Mouse (Mus musculus) lung, postnatal 0 days (tissue): ENCODE measurements around the gene Trmt10a.

ENCODE experiments used
- CTCF ChIP-seq: IDR thresholded peaks from 2 replicates; pipeline ENCODE4 v1.5.1; 2016; ENCODE audit warnings: antibody characterized with exemption, mild to moderate bottlenecking
- EP300 ChIP-seq: IDR thresholded peaks from 2 replicates; pipeline ENCODE4 v1.6.1; 2016; ENCODE audit warnings: antibody characterized with exemption, mild to moderate bottlenecking, control low read depth

DNA sequence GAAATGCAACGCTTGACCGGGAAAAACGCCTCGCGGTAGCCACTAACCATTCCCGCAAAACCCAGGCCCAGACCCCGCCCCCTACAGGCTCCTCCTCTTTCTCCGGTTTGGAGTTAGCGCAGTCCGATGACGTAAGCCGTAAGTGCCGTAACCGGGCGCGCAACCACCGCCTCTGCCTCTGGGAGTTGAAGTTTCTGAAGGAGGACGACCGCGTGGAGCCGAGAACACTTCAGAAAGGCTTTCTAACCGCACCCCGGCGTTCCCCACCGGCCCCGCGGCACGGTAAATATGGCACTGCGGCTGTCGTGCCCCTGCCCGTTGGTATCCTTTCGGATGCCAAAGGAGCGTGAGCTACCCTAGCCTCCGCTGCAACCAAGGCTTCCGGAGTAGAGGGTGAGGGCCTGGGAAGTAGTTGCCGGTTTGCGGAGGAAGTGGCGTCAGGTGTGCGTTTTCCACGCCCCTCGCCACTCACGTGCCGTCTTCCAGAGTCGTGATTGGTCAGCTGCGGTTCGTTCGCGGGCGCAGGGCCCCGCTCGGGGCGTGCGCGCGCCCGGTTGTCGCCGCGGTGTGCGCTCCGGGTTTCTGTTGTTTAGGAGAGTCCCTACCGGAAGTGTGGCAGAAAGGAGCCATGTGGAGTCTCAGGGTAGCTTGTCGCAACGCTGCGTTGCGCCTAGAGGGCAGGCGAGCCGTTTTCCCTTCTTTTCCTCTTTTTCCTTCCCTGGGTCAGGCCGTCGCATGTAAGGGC, at the start of gene Trmt10a:
- TF ChIP-seq CTCF (peak; percentile 65), EP300 (peak; percentile 41)
